Mouse (Mus musculus) gastrocnemius, postnatal 14 days (tissue): ENCODE data around the gene Zar1l. TPM values are rescaled to one million over a fixed set of nuclear protein-coding genes. Genes with fewer than 3 reads are reported as not detected.
"Not testable (repeated sequence)": the region's sequence is repeated elsewhere in the genome, so short reads cannot be mapped to it uniquely, and the experiment has no call there.

Experiments
- DNase-seq: peaks from one replicate; pipeline ENCODE4 v3.0.0; 2021; ENCODE audit warnings: mixed read lengths
- intact Hi-C: fragments of 180-260 bp; cut with DNase I; formaldehyde crosslinking; loops from one replicate; pipeline ENCODE4 v1.15.1; 2025; ENCODE audit warnings: low total_unique reads
- long read RNA-seq, 2 experiments: library from polyadenylated mRNA; stranded (forward); transcript quantifications; one replicate each; pipeline ENCODE4 v2.0.0; 2021
- total RNA-seq, 2 experiments: library from RNA; stranded (reverse); gene quantifications; 2 replicates each; pipeline ENCODE4 v1.2.3; 2021

Gene Zar1l
- not detected for total RNA-seq
- long read RNA-seq, experiment 1, result 0 reads
- long read RNA-seq, experiment 2, result 0 reads

- DNase-seq, result no peak
- intact Hi-C loops, result no loop called here
These were observed at the start of gene Zar1l for GRCm38 (mm10) chr5:150518064-150518463. Zar1l (minus strand) TSS chr5:150518164.

DNA sequence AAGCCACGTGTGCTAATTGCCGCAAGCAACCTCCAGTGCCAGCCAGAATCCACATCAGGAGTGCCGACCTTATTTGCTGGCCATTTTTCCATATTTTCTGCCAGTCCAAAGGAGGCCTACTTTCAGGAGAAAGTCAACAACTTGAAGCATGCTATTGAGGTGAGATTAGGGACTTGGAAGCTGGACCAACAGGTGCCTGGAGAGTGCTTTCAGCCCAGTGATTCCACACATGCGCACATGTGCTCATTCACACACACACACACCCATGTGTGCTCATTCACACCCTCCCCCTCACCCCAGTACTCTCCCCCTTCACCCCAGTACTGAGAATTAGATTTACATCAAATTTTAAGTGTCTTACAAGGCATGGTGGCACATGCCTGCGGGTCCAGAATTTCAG, 49.0 kb upstream of the Zar1l start:
- intact Hi-C loops, result no loop called here
- no peak for DNase-seq

DNA sequence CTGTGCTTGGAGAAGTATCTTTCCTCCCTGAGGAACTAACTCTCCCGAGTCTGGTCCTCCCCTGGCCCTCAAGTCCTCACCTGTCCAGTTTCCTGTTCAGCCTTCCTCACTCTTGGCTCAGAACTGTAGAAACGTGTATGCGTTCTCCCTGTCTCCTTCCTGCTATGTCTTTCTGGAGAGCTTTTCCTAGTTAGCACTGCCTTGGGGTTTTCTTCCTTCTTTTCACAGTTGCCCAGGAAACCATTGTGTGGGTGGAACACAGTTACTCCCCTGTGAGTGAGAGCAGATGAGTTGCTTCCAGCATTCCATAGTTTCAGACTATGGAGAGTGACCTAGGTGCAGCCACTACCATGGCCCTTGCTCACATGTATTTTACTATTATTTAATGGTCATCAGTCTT, 48.3 kb upstream of the Zar1l start:
- no peak for DNase-seq
- intact Hi-C loops, result no loop called here

- DNase-seq, result no peak
- intact Hi-C loops, result no loop called here
These were observed 46.5 kb upstream of the Zar1l start for GRCm38 (mm10) chr5:150564426-150564825.

- intact Hi-C loops, result no loop called here
- no peak for DNase-seq
These were observed 43.8 kb upstream of the Zar1l start for GRCm38 (mm10) chr5:150561783-150562182.

DNA sequence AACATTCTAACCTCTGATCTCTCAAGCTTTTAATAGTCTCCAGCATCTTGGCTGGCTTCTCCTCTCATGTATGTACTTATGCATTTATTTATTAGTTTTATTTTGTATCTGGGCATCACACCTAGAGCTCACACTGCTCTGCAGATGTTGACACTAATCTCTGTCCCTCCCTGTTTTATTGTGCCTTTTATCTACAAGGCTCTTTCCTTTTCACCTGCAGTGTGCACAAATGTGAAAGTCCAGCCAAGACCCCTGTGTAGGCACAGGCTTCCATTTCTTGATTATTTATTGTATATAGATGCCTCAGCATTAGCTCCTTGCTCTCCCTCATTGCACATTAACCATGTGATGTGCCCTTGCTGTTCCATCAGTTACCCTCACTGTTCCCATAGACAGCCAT, 43.4 kb upstream of the Zar1l start:
- intact Hi-C loops, result no loop called here
- no peak for DNase-seq

DNA sequence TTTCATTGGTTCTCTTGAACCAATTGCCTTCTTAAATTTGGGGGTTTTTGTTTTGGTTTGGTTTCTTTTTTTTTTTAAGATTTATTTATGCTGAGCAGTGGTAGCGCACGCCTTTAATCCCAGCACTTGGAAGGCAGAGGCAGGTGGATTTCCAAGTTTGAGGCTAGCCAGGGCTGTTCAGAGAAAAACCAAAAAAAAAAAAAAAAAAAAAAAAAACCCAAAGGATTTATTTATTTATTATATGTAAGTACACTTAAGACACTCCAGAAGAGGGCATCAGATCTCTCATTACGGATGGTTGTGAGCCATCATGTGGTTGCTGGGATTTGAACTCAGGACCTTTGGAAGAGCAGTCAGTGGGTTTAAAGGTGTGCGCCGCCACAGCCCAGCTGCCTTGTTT, 42.9 kb upstream of the Zar1l start:
- intact Hi-C loops, result no loop called here
- DNase-seq, result no peak

DNA sequence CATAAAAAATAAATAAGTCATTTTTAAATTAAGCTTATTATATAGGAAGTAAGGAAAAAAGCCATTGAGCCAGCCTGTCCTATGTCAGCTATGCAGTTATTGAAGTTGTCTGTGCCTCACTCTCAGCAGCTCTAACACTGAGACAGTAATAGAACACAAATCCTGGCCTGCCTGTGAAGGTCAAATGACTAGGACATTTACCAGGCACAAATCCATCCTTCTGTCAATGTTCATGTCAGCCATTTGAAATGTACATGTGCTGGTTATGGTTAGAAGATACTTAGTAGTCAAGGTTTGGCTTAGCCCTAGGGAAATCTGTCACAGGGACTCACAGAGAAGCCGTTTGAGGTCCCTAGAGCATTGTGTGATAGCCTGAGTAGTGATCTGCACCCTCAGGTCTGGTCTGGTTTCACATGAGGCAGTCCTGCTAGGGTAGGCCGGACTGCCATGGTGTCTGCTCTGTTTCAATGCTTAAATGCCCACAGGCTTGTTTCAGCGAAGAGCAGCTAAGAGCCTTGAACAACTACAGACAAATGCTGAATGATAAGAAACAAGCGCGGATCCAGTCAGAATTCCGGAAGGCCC, 41.6 kb upstream of the Zar1l start:
- intact Hi-C loops, result no loop called here

DNA sequence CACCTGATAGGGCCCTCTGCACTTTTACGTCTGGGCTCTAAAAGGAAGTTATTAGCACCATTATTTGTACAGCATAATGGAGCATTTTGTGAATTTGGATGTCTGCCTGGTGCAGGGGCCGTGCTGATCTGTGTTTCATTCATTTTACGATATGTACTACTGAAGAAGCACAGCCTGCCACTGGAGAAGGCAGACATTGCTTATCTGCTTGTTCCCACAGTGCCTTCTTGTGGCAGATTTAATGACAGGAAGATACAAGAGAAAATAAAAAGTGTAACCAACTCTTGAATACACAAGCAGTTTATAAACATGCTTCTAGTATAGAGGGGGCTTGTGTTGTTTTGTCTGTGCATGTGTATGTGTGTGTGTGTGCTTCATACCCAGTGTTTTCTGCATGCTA, 33.7 kb upstream of the Zar1l start:
- intact Hi-C loops, result no loop called here

More for the DNA sequence above, 41.6 kb upstream of the Zar1l start:
- DNase-seq, result no peak

GRCm38 (mm10) chr5:150543184-150543583, 25.2 kb upstream of the Zar1l start:
- intact Hi-C loops, result no loop called here
- DNase-seq, result no peak

More for the DNA sequence above, 33.7 kb upstream of the Zar1l start:
- DNase-seq, result no peak

DNA sequence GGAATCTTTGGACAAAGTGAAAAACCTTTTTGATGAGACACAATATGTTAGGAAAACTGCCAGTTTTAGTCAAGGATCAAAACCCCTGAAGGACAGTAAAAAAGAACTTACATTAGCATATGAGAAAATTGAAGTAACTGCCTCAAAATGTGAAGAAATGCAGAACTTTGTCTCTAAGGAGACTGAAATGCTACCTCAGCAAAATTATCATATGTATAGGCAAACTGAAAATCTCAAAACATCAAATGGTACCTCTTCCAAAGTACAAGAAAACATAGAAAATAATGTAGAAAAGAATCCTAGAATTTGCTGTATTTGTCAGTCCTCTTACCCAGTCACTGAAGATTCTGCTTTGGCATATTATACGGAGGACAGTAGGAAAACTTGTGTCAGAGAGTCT, 23.3 kb upstream of the Zar1l start:
- intact Hi-C loops, result no loop called here

DNA sequence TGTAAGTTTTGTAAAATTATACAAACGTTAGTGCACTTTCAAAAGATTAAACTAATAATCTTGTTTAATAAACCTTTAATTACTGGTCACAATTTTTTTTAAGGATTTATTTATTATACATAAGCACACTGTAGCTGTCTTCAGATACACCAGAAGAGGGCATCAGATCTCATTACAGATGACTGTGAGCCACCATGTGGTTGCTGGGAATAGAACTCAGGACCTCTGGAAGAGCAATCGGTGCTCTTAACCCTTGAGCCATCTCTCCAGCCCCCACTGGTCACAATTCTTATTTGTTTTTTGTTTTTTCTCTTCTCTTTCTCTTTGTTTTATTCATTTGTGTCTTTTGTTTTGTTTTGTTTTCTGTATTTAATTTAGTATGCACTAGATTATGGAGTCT, 7.3 kb upstream of the Zar1l start:
- intact Hi-C loops, result no loop called here

More for the DNA sequence above, 23.3 kb upstream of the Zar1l start:
- no peak for DNase-seq

GRCm38 (mm10) chr5:150522867-150523234, 4.9 kb upstream of the Zar1l start:
- intact Hi-C loops, result no loop called here

More for the DNA sequence above, 7.3 kb upstream of the Zar1l start:
- no peak for DNase-seq

GRCm38 (mm10) chr5:150521937-150522866, 4.2 kb upstream of the Zar1l start, which contains the start of gene Brca2:
Brca2 (plus strand) TSS chr5:150522630.
- peak; percentile 92 for DNase-seq
- intact Hi-C loops, result no loop called here

More at GRCm38 (mm10) chr5:150522867-150523234, 4.9 kb upstream of the Zar1l start:
- DNase-seq, result no peak

DNA sequence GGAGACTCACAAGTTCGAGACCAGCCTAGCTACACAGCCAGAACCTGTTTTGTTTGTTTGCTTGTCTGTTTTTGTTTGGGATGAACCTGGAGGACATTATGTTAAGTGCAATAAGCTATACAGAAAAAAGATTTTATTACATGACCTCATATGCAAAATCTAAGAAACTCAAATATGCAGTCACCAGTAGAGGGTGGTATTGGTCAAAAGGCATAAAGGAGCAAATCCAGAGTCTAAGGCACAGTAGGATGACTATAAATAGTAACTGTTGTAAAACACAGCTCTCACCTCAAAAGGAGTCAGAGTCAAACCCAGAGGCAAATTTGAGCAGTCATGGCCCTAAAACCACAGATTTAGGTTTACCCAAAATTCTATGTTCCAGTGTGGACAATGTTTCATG, 1.6 kb upstream of the Zar1l start:
- intact Hi-C loops, result no loop called here
- no peak for DNase-seq

DNA sequence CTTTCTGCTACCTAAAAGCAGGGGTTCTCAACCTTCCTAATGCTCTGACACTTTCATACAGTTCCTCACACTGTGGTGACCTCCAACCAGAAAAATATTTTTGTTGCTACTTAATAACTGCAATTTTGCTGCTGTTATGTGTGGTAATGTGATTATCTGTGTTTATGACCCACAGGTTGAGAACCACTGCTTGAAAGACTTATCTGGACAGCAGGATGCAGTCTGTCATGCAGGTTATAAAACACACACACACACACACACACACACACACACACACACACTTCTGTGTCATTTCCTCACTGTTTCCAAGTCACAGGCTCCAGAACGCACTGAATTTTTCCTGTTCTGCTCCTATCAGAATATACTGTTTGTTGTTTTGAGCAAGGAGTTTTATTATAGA, 3.9 kb downstream of the Zar1l start:
- intact Hi-C loops, result no loop called here
- no peak for DNase-seq

- intact Hi-C loops, result no loop called here
- no peak for DNase-seq
These were observed 4.7 kb downstream of the Zar1l start for GRCm38 (mm10) chr5:150513264-150513663.

DNA sequence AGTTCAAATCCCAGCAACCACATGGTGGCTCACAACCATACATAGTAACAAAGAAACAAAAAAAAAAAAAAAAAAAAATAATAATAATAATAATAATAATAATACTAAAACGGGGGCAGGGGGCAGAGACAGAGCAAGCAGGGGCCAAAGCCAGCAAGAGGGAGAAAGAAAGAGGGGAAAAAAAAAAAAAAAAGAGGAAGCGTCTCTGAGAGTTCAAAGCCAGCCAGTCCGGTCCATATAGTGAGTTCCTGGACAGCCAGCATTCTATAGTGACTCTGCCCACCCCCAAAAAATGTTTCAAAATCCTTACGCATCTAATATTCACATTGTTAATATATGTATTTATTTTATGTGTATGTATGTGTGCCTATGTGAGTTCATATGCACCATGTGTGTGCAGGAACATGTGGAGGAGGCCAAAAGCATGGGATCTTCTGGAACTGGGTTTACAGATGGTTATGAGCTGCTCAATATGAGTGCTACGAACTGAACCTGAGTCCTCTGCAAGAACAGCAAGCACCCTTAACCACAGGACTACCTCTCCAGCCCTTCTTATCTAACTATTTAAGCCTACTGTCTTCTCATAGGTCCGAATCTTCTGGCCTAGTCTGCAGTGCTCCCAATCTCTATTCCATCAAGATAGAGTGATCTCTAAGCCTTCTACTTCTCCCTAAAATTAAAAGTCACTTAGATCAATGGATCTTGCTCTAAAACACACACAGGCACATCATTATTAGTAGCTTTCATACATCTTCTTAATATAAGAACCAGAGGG, 7.3 kb downstream of the Zar1l start:
- no peak for DNase-seq
- intact Hi-C loops, result no loop called here

DNA sequence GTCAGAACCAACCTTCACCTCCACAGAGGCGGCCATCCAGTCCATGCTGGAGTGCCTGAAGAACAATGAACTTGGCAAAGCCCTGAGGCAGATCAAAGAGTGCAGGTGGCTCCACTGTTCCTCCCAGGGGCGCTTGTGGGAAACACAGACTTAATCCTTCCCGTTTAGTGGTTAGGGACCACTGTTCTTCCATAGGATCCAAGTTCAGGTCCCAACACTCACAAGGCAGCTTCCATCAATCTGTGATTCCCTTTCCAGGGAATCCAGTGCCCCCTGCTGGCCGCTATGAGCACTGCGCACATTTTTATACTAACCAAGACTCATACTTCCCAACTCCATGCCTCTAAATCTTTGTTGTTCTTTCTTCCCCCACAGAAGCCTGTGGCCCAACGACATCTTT, 22.2 kb downstream of the Zar1l start:
- peak; percentile 21 for DNase-seq
- intact Hi-C loops, result no loop called here

GRCm38 (mm10) chr5:150491573-150492173, 26.3 kb downstream of the Zar1l start:
- intact Hi-C loops, DNase-seq: not testable (repeated sequence)
